Mouse (Mus musculus) heart, postnatal 0 days (tissue): ENCODE measurements around the gene Gm10964.

Experiments
- CTCF ChIP-seq: IDR thresholded peaks from 2 replicates; pipeline ENCODE4 v1.5.1; 2016; ENCODE audit warnings: antibody characterized with exemption, control low read depth, low read depth
- EP300 ChIP-seq: IDR thresholded peaks from 2 replicates; pipeline ENCODE4 v1.6.1; 2016; ENCODE audit warnings: antibody characterized with exemption, low read depth

- TF ChIP-seq EP300 (no peak), CTCF (no peak)
Observed at GRCm38 (mm10) chr3:103777940-103778339, 38.8 kb downstream of the Gm10964 start.
